Mouse (Mus musculus) limb, embryonic 13.5 days (tissue): ENCODE results near the gene Tmem38b. TPM values are rescaled to one million over a fixed set of nuclear protein-coding genes. Genes with fewer than 3 reads are reported as not detected.
A peak's percentile ranks its signal among the peaks of the same experiment; 100 is the strongest.

ENCODE experiments used
- ATAC-seq: fragments of 200-750 bp; cut with Nextera tagmentation; 2 replicates; pipeline ENCODE4 v1.8.0; 2017; ENCODE audit warnings: low read depth, moderate number of reproducible peaks, moderate TSS enrichment; ENCODE audit not compliant: low FRiP score
- H3K27ac ChIP-seq: fragments of 300-500 bp; sonication (generic); 2 replicates; pipeline ENCODE4 v1.5.1; 2015; ENCODE audit warnings: inconsistent platforms, mild to moderate bottlenecking, moderate library complexity
- H3K27me3 ChIP-seq: fragments of 300-500 bp; sonication (generic); 2 replicates; pipeline ENCODE4 v1.6.1; 2015; ENCODE audit warnings: mild to moderate bottlenecking, inconsistent platforms
- H3K36me3 ChIP-seq: fragments of 300-500 bp; sonication (generic); 2 replicates; pipeline ENCODE4 v1.6.1; 2015; ENCODE audit warnings: inconsistent platforms, mild to moderate bottlenecking, moderate library complexity
- H3K4me1 ChIP-seq: fragments of 300-500 bp; sonication (generic); 2 replicates; pipeline ENCODE4 v1.6.1; 2015; ENCODE audit warnings: inconsistent platforms
- H3K4me2 ChIP-seq: fragments of 300-500 bp; sonication (generic); replicated peaks from 2 replicates; pipeline ENCODE4 v1.6.1; 2015; ENCODE audit warnings: inconsistent platforms, mild to moderate bottlenecking, moderate library complexity
- H3K4me3 ChIP-seq: fragments of 300-500 bp; sonication (generic); 2 replicates; pipeline ENCODE4 v1.5.1; 2015; ENCODE audit warnings: moderate library complexity, mild to moderate bottlenecking, inconsistent platforms
- H3K9ac ChIP-seq: fragments of 300-500 bp; sonication (generic); 2 replicates; pipeline ENCODE4 v1.6.1; 2015; ENCODE audit warnings: mild to moderate bottlenecking, inconsistent platforms
- H3K9me3 ChIP-seq: fragments of 300-500 bp; sonication (generic); 2 replicates; pipeline ENCODE4 v1.6.1; 2016; ENCODE audit warnings: inconsistent platforms
- WGBS: fragments of 180-500 bp; shearing (Covaris S2); methylation state at CpG from one replicate; pipeline ENCODE4 v1.1.7; 2015; 5-methylcytosine and 5-hydroxymethylcytosine counted together
- polyA plus RNA-seq: library from polyadenylated mRNA; unstranded; fragments of >200 nt; fragmentation: Nextera tagmentation; extraction: Ambion mirVana; gene quantifications from 2 replicates; pipeline ENCODE4 v1.2.1, GENCODE M21; 2015

Gene Tmem38b
- polyA plus RNA-seq = 10.5 and 10.6 TPM in 2 replicates

DNA sequence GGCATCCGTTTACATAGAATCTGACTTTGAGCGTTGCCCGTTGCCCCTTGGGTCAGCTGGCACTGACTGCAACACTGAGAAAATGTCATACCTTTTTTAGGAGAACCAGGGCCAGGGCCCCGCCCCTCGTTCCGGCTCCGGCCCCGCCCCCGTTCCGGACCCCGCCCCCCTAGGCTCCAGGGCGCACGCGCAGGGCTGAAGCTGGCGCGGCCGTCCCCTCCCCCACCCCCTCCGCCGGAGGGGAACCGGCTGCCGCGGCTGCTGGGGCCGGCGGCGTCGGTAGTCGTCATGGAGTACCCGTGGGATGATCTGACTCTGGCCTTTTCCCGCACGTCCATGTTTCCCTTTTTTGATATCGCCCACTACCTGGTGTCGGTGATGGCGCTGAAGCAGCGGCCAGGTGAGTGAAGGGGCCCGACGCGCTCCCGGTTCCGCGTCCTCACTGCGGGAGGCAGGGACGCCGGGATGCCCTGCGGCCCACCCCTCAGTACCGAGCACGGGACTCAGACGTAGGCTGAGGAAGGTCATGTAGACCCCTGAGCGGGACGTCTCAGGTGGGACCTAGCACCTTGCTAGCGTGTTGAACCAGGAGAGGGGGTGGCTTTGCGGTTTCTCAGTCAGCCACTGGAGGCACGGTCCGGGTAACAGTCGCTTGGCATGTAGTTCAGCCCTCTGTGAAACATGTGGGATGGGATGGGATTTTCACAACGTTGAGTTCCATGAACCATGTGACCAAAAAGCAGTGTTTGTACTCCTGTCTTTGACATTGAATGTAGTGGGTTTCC lies at the start of gene Tmem38b:
Gene Tmem38b (plus strand): TSS at position 225 of the 785 bp plus-strand sequence.
- no peak within 1 kb of the TSS for H3K27ac ChIP-seq
- H3K4me3 ChIP-seq = peak within 1 kb of the TSS; percentile 86
- peak; percentile 87 for ATAC-seq
- H3K4me1 ChIP-seq = peaks cover 10% of the 10 kb centered on the region; the same call in 1 of the 2 replicates
- WGBS = 1% methylated on average over 55 of the region's 55 CpGs
- no peaks in the 10 kb centered on the region for H3K27me3 ChIP-seq
- H3K4me2 ChIP-seq = peak within 1 kb of the TSS; percentile 73
- peak within 1 kb of the TSS; percentile 76 for H3K9ac ChIP-seq
- no peaks in the 10 kb centered on the region for H3K9me3 ChIP-seq
- no peaks in the 10 kb centered on the region for H3K36me3 ChIP-seq

GRCm38 (mm10) chr4:53781396-53781795 lies 44.4 kb upstream of the Tmem38b start:
- H3K4me2 ChIP-seq = no peak overlapping the region
- peaks cover 28% of the 10 kb centered on the region for H3K27me3 ChIP-seq
- no peak overlapping the region for H3K9ac ChIP-seq
- WGBS = 62% methylated on average over 4 of the region's 4 CpGs
- H3K4me3 ChIP-seq = no peak overlapping the region
- ATAC-seq = no peak
- no peaks in the 10 kb centered on the region for H3K36me3 ChIP-seq
- no peaks in the 10 kb centered on the region for H3K9me3 ChIP-seq
- no peak overlapping the region for H3K27ac ChIP-seq
- H3K4me1 ChIP-seq = peaks cover 8% of the 10 kb centered on the region

GRCm38 (mm10) chr4:53782216-53783070 lies 43.4 kb upstream of the Tmem38b start:
- Histone ChIP-seq H3K4me3 (no peak overlapping the region), H3K36me3 (no peaks in the 10 kb centered on the region), H3K27me3 (peaks cover 18% of the 10 kb centered on the region), H3K4me2 (no peak overlapping the region), H3K27ac (no peak overlapping the region), H3K9ac (no peak overlapping the region), H3K9me3 (no peaks in the 10 kb centered on the region), H3K4me1 (peaks cover 8% of the 10 kb centered on the region)
- WGBS = 28% methylated on average over 14 of the region's 14 CpGs
- ATAC-seq = no peak

GRCm38 (mm10) chr4:53785746-53786398 lies 40.0 kb upstream of the Tmem38b start:
- no peak for ATAC-seq
- Histone ChIP-seq H3K4me3 (no peak overlapping the region), H3K4me2 (no peak overlapping the region), H3K9ac (no peak overlapping the region), H3K9me3 (no peaks in the 10 kb centered on the region), H3K36me3 (no peaks in the 10 kb centered on the region), H3K4me1 (no peaks in the 10 kb centered on the region), H3K27me3 (no peaks in the 10 kb centered on the region), H3K27ac (no peak overlapping the region)
- 79% methylated on average over 15 of the region's 15 CpGs for WGBS

GRCm38 (mm10) chr4:53786851-53787250 lies 39.0 kb upstream of the Tmem38b start:
- Histone ChIP-seq H3K4me2 (no peak overlapping the region), H3K36me3 (no peaks in the 10 kb centered on the region), H3K27ac (no peak overlapping the region), H3K9me3 (no peaks in the 10 kb centered on the region), H3K9ac (no peak overlapping the region), H3K27me3 (no peaks in the 10 kb centered on the region), H3K4me3 (no peak overlapping the region), H3K4me1 (no peaks in the 10 kb centered on the region)
- no peak for ATAC-seq
- 71% methylated on average over 5 of the region's 5 CpGs for WGBS

DNA sequence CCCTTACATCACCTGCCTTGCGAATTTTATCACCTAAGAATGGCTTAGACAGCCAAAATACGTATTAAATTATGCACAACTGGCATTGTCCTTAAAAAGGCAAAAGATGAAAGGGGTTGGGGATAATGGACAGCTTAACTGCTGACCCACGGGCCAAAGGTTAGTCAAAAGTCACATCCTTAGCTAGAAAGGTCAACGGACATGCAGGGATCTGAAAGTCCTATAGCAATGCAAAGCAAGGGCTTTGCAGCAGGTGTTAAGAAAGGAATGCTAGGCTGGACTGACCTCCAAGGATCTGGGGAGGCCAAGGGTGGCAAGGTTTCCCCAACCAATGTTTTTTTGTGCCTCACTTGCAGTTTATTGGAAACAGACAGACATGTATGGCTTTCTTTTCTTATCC lies 36.5 kb upstream of the Tmem38b start:
- Histone ChIP-seq H3K4me1 (no peaks in the 10 kb centered on the region), H3K4me3 (no peak overlapping the region), H3K9me3 (no peaks in the 10 kb centered on the region), H3K36me3 (no peaks in the 10 kb centered on the region), H3K4me2 (no peak overlapping the region), H3K27me3 (no peaks in the 10 kb centered on the region), H3K27ac (no peak overlapping the region), H3K9ac (no peak overlapping the region)
- no peak for ATAC-seq
- WGBS = 16% methylated on average over 4 of the region's 4 CpGs

- Histone ChIP-seq H3K9me3 (no peaks in the 10 kb centered on the region), H3K4me1 (0 out of 2 replicates have a peak, but pooled peaks cover 2% of the 10 kb centered on the region), H3K27ac (no peak overlapping the region), H3K4me3 (no peak overlapping the region), H3K4me2 (no peak overlapping the region), H3K36me3 (no peaks in the 10 kb centered on the region), H3K27me3 (no peaks in the 10 kb centered on the region), H3K9ac (no peak overlapping the region)
- ATAC-seq = no peak
- WGBS = 91% methylated on average over 5 of the region's 5 CpGs
Measured at GRCm38 (mm10) chr4:53794257-53794966, 31.4 kb upstream of the Tmem38b start.

- no peaks in the 10 kb centered on the region for H3K27me3 ChIP-seq
- no peak overlapping the region for H3K27ac ChIP-seq
- H3K36me3 ChIP-seq = no peaks in the 10 kb centered on the region
- no peaks in the 10 kb centered on the region for H3K9me3 ChIP-seq
- H3K4me1 ChIP-seq = peaks cover 3% of the 10 kb centered on the region; the same call in 1 of the 2 replicates
- no peak for ATAC-seq
- H3K4me2 ChIP-seq = no peak overlapping the region
- 73% methylated on average over 2 of the region's 2 CpGs for WGBS
- no peak overlapping the region for H3K9ac ChIP-seq
- no peak overlapping the region for H3K4me3 ChIP-seq
Measured at GRCm38 (mm10) chr4:53795086-53795485, 30.8 kb upstream of the Tmem38b start.

- H3K27ac ChIP-seq = no peak overlapping the region
- no peaks in the 10 kb centered on the region for H3K27me3 ChIP-seq
- no peak for ATAC-seq
- 83% methylated on average over 2 of the region's 2 CpGs for WGBS
- H3K4me2 ChIP-seq = no peak overlapping the region
- H3K36me3 ChIP-seq = no peaks in the 10 kb centered on the region
- H3K4me1 ChIP-seq = peaks cover 3% of the 10 kb centered on the region; the same call in 1 of the 2 replicates
- no peak overlapping the region for H3K9ac ChIP-seq
- H3K9me3 ChIP-seq = no peaks in the 10 kb centered on the region
- H3K4me3 ChIP-seq = no peak overlapping the region
Measured at GRCm38 (mm10) chr4:53795706-53796105, 30.1 kb upstream of the Tmem38b start.

DNA sequence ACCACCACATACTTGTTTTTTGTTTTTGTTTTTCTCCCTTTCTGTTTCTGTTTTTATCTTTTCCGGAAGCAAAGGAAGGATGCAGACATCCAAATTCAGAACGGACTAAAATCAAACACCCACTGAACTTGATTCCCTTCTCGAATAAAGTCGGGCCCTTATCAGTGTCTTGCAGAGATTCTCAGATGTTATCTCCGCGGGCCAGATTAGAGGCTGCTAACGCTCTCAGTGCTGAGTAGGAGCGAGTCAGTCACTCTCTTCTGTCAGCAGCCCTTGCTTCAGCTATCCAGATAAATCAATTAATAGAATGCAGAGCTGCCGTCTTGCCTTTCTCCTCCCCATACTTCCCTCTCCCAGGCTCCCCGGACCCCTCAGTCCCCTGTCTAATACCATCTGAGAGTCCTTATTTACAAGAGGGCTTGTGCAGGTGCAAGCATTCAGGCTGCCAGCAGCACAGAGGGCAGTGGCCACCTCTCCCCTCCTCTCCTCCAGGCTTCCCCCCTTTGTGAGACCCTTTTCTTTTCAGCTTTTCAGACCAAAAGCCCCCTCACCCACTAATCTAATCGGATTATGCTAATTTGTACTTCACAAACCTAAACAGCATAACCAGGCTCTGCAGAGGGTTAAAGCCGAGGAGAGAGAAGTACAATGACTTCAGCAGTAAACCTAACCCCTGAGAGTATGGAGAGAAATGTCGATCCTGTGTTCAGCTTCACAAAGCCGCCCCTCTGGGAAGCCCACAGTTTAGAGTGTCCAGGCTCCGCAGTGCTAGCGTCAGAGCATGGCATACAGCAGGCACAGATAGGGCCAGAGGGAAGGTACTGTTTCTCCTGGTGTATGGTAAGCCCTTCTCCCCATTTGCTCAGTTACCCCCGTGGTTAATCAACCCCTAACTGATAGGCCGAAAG lies 28.7 kb upstream of the Tmem38b start:
- H3K4me3 ChIP-seq = no peak overlapping the region
- 34% methylated on average over 18 of the region's 18 CpGs for WGBS
- H3K36me3 ChIP-seq = no peaks in the 10 kb centered on the region
- ATAC-seq = no peak
- no peaks in the 10 kb centered on the region for H3K27me3 ChIP-seq
- H3K27ac ChIP-seq = no peak overlapping the region
- no peak overlapping the region for H3K9ac ChIP-seq
- no peaks in the 10 kb centered on the region for H3K9me3 ChIP-seq
- peaks cover 3% of the 10 kb centered on the region; the same call in 1 of the 2 replicates for H3K4me1 ChIP-seq
- no peak overlapping the region for H3K4me2 ChIP-seq
